Mouse (Mus musculus): Measurements from ENCODE around the gene Zfp428. TPM values are rescaled to one million over a fixed set of nuclear protein-coding genes. Genes with fewer than 3 reads are reported as not detected.
A peak's percentile ranks its signal among the peaks of the same experiment; 100 is the strongest.

Gene Zfp428
- total RNA-seq, 2 experiments from 2014 or later: 32.6 to 41.6 TPM

- no peak for DNase-seq (ENCODE audit: low spot score in 2 of 2)
- peak overlapping the region; percentile 45 for H3K4me3 ChIP-seq
- peak overlapping the region; percentile 94 for H3K27ac ChIP-seq
- TF ChIP-seq CTCF (conservative IDR thresholded peaks at IDR 0.05): no peak
These were observed 21.3 kb upstream of the Zfp428 start for GRCm38 (mm10) chr7:24485481-24485880.

GRCm38 (mm10) chr7:24486654-24487130, 20.1 kb upstream of the Zfp428 start:
- DNase-seq (ENCODE audit: low spot score in 2 of 2): no peak
- Histone ChIP-seq H3K4me3 (peak overlapping the region; percentile 45), H3K27ac (peak overlapping the region; percentile 94)
- TF ChIP-seq CTCF (conservative IDR thresholded peaks at IDR 0.05): no peak

GRCm38 (mm10) chr7:24487403-24487802, 19.4 kb upstream of the Zfp428 start:
- H3K27ac ChIP-seq: peak overlapping the region; percentile 94

GRCm38 (mm10) chr7:24488303-24488702, 18.5 kb upstream of the Zfp428 start:
- Histone ChIP-seq H3K4me3 (no peak overlapping the region), H3K27ac (peak overlapping the region; percentile 94)
- no peak for TF ChIP-seq CTCF (conservative IDR thresholded peaks at IDR 0.05)
- DNase-seq (ENCODE audit: low spot score in 2 of 2): no peak

More at GRCm38 (mm10) chr7:24487403-24487802, 19.4 kb upstream of the Zfp428 start:
- no peak for DNase-seq (ENCODE audit: low spot score in 2 of 2)
- no peak overlapping the region for H3K4me3 ChIP-seq
- TF ChIP-seq CTCF (conservative IDR thresholded peaks at IDR 0.05): no peak

GRCm38 (mm10) chr7:24499856-24500577, 6.8 kb upstream of the Zfp428 start:
- no peak overlapping the region for H3K4me3 ChIP-seq
- no peak for TF ChIP-seq CTCF (conservative IDR thresholded peaks at IDR 0.05)
- no peak overlapping the region for H3K27ac ChIP-seq
- DNase-seq (ENCODE audit: low spot score in 2 of 2): no peak

- no peak for DNase-seq (ENCODE audit: low spot score in 2 of 2)
- Histone ChIP-seq H3K27ac (no peak overlapping the region), H3K4me3 (no peak overlapping the region)
- TF ChIP-seq CTCF (conservative IDR thresholded peaks at IDR 0.05): peak; percentile 74
These were observed 5.9 kb upstream of the Zfp428 start for GRCm38 (mm10) chr7:24500929-24501328.

GRCm38 (mm10) chr7:24501492-24501891, 5.3 kb upstream of the Zfp428 start:
- Histone ChIP-seq H3K4me3 (no peak overlapping the region), H3K27ac (no peak overlapping the region)
- no peak for DNase-seq (ENCODE audit: low spot score in 2 of 2)
- peak; percentile 63 for TF ChIP-seq CTCF (conservative IDR thresholded peaks at IDR 0.05)

- no peak for DNase-seq (ENCODE audit: low spot score in 2 of 2)
- Histone ChIP-seq H3K27ac (no peak overlapping the region), H3K4me3 (no peak overlapping the region)
- TF ChIP-seq CTCF (conservative IDR thresholded peaks at IDR 0.05): no peak
These were observed 2.8 kb upstream of the Zfp428 start for GRCm38 (mm10) chr7:24504004-24504403.

GRCm38 (mm10) chr7:24504868-24505267, 1.9 kb upstream of the Zfp428 start:
- Histone ChIP-seq H3K4me3 (no peak overlapping the region), H3K27ac (no peak overlapping the region)
- DNase-seq (ENCODE audit: low spot score in 2 of 2): no peak
- no peak for TF ChIP-seq CTCF (conservative IDR thresholded peaks at IDR 0.05)

- TF ChIP-seq CTCF (conservative IDR thresholded peaks at IDR 0.05): no peak
- H3K4me3 ChIP-seq: peak overlapping the region; percentile 94
- no peak for DNase-seq (ENCODE audit: low spot score in 2 of 2)
- H3K27ac ChIP-seq: peak overlapping the region; percentile 100
These were observed 1.2 kb upstream of the Zfp428 start for GRCm38 (mm10) chr7:24505447-24506064.

- no peak for TF ChIP-seq CTCF (conservative IDR thresholded peaks at IDR 0.05)
- Histone ChIP-seq H3K4me3 (peak overlapping the region; percentile 94), H3K27ac (peak overlapping the region; percentile 100)
- DNase-seq (ENCODE audit: low spot score in 2 of 2): no peak
These were observed 744 bp upstream of the Zfp428 start for GRCm38 (mm10) chr7:24506065-24506459.

GRCm38 (mm10) chr7:24506476-24506837, 349 bp upstream of the Zfp428 start:
- no peak for TF ChIP-seq CTCF (conservative IDR thresholded peaks at IDR 0.05)
- Histone ChIP-seq H3K4me3 (peak overlapping the region; percentile 94), H3K27ac (peak overlapping the region; percentile 100)
- peak; percentile 59 to 72 for DNase-seq (ENCODE audit: low spot score in 2 of 2)

- peak overlapping the region; percentile 100 for H3K27ac ChIP-seq
- TF ChIP-seq CTCF (conservative IDR thresholded peaks at IDR 0.05): no peak
- H3K4me3 ChIP-seq: peak overlapping the region; percentile 94
- DNase-seq (ENCODE audit: low spot score in 2 of 2): no peak
These were observed 914 bp downstream of the Zfp428 start for GRCm38 (mm10) chr7:24507726-24508114.

- Histone ChIP-seq H3K4me3 (no peak within 1 kb of the TSS), H3K27ac (no peak within 1 kb of the TSS)
- no peak for TF ChIP-seq CTCF (conservative IDR thresholded peaks at IDR 0.05)
- DNase-seq (ENCODE audit: low spot score in 2 of 2): no peak
These were observed 5.5 kb downstream of the Zfp428 start, which contains the start of gene AC161166.1 for GRCm38 (mm10) chr7:24512355-24512754. Gene AC161166.1, minus strand, starts transcription at chr7:24512455.
